Mouse (Mus musculus) embryonic fibroblast, embryonic 13.5 days (primary cell): Measurements from ENCODE around the gene Acads.

ENCODE experiments used
- CTCF ChIP-seq: IDR thresholded peaks from 2 replicates; pipeline ENCODE4 v1.5.1; 2011; ENCODE audit warnings: mild to moderate bottlenecking, control low read depth, low read length, moderate library complexity, borderline replicate concordance; ENCODE audit not compliant: insufficient read depth
- POLR2A ChIP-seq: IDR thresholded peaks from 2 replicates; pipeline ENCODE4 v1.6.1; 2011; ENCODE audit warnings: low read depth, mild to moderate bottlenecking, control low read depth, low read length, moderate library complexity

DNA sequence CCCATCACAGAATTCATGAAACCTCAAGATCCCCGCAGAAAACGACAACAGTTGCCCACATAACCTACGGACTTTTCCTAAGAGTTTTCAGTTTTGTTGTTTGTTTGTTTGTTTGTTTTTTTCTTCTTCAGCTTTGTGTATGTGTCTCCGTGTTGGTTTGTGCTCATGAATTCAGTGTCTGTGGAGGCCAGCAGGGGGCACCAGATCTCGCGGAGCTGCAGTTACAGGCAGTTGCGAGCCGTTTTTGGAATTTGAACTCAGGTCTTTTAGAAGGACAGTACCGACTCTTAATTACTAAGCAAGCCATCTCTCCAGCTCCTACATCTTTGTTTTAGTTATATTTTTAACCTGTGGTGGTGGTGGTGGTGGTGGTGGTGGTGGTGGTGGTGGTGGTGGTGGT, 46.2 kb upstream of the Acads start:
- no peak for TF ChIP-seq POLR2A
- no peak for TF ChIP-seq CTCF
